Comparison of ENCODE assay signal across 8 mouse cellular contexts in genomic region chr11:120491317-120492023, GRCm38 (mm10). TPM values are rescaled to one million over a fixed set of nuclear protein-coding genes. Genes with fewer than 3 reads are reported as not detected.
A peak's percentile ranks its signal among the peaks of the same experiment; 100 is the strongest.
DNase-seq lines count a peak whose midpoint lies in the region; ATAC-seq and TF ChIP-seq lines count a peak whose summit lies in the region.

Slc25a10 (plus strand) TSS chr11:120491840.

- H3K4me2 ChIP-seq in forebrain, embryonic 14.5 days (ENCODE audit: low read length) = peak within 1 kb of the TSS; percentile 98
- peak within 1 kb of the TSS; percentile 98 for H3K4me2 ChIP-seq in liver, embryonic 15.5 days
- H3K4me2 ChIP-seq in neural tube, embryonic 12.5 days (replicated peaks) = peak within 1 kb of the TSS; percentile 99
- H3K4me2 ChIP-seq in stomach, postnatal 0 days (replicated peaks; ENCODE audit: low read depth) = peak within 1 kb of the TSS; percentile 91

- in situ Hi-C loops in ES-E14 (cut with MboI; ENCODE audit: low sequenced_read_pairs in 2 of 2, unreplicated experiment in 2 of 2) = no loop called here

- DNase-seq in ES-E14 (ENCODE audit: low read depth, low spot score) = peak; percentile 74
- peak; percentile 83 for DNase-seq in cerebellum, adult 11 months
- peak; percentile 93 for DNase-seq in forebrain, embryonic 14.5 days (ENCODE audit: low spot score)
- DNase-seq in heart, postnatal 10 days = peak; percentile 91 to 92
- peak; percentile 91 to 95 for DNase-seq in kidney, postnatal 4 days
- DNase-seq in stomach, postnatal 0 days (ENCODE audit: low spot score) = peak; percentile 95

- peaks cover 3 to 12% of the 10 kb centered on the region in 2 experiments; a peak in 1 of 4 replicates for H3K4me1 ChIP-seq in ES-E14 (ENCODE audit: control insufficient read depth in 2 of 2, insufficient read depth in 2 of 2, low read length in 2 of 2, poor library complexity in 1 of 2)
- peaks cover 18% of the 10 kb centered on the region for H3K4me1 ChIP-seq in forebrain, embryonic 14.5 days (ENCODE audit: control insufficient read depth, insufficient read depth, low read length)
- peaks cover 71% of the 10 kb centered on the region for H3K4me1 ChIP-seq in liver, embryonic 15.5 days (replicated peaks)
- H3K4me1 ChIP-seq in neural tube, embryonic 12.5 days = peaks cover 29% of the 10 kb centered on the region
- H3K4me1 ChIP-seq in stomach, postnatal 0 days (replicated peaks; ENCODE audit: control insufficient read depth, insufficient read depth) = peaks cover 14% of the 10 kb centered on the region

- intact Hi-C loops in heart, postnatal 10 days (cut with DNase I) = loop anchor here (2.0 to 5.0 kb wide), 3 partner anchors 19 to 121 kb away; partner anchors contain the start of gene Mcrip1

- H3K36me3 ChIP-seq in ES-E14 (ENCODE audit: control insufficient read depth, insufficient read depth, low read length, poor library complexity, severe bottlenecking) = peaks cover 44% of the 10 kb centered on the region
- peaks cover 60% of the 10 kb centered on the region for H3K36me3 ChIP-seq in forebrain, embryonic 14.5 days (ENCODE audit: control insufficient read depth, insufficient read depth, low read length)
- peaks cover 55% of the 10 kb centered on the region for H3K36me3 ChIP-seq in liver, embryonic 15.5 days (replicated peaks)
- H3K36me3 ChIP-seq in neural tube, embryonic 12.5 days = peaks cover 41% of the 10 kb centered on the region
- peaks cover 17% of the 10 kb centered on the region for H3K36me3 ChIP-seq in stomach, postnatal 0 days (ENCODE audit: control insufficient read depth, insufficient read depth, low read length)

- H3K27ac ChIP-seq in ES-E14 (ENCODE audit: insufficient read depth, low read depth, low read length, poor library complexity, severe bottlenecking) = peak within 1 kb of the TSS; percentile 22; the same call in 1 of the 2 replicates
- peak within 1 kb of the TSS; percentile 76 for H3K27ac ChIP-seq in forebrain, embryonic 14.5 days (ENCODE audit: low read depth, low read length)
- H3K27ac ChIP-seq in liver, embryonic 15.5 days (replicated peaks) = peak within 1 kb of the TSS; percentile 94
- H3K27ac ChIP-seq in neural tube, embryonic 12.5 days = peak within 1 kb of the TSS; percentile 68; the same call in 1 of the 2 replicates
- H3K27ac ChIP-seq in stomach, postnatal 0 days (replicated peaks) = peak within 1 kb of the TSS; percentile 92

- H3K27me3 ChIP-seq in forebrain, embryonic 14.5 days (replicated peaks; ENCODE audit: control insufficient read depth, insufficient read depth, low read length) = no peaks in the 10 kb centered on the region
- no peaks in the 10 kb centered on the region for H3K27me3 ChIP-seq in liver, embryonic 15.5 days
- no peaks in the 10 kb centered on the region for H3K27me3 ChIP-seq in neural tube, embryonic 12.5 days (replicated peaks)
- H3K27me3 ChIP-seq in stomach, postnatal 0 days (ENCODE audit: control insufficient read depth, insufficient read depth, low read length) = no peaks in the 10 kb centered on the region

- no peak for TF ChIP-seq EP300 in stomach, postnatal 0 days (optimal IDR thresholded peaks at IDR 0.05)

- peak; percentile 85 for ATAC-seq in forebrain, embryonic 14.5 days
- peak; percentile 83 for ATAC-seq in liver, embryonic 15.5 days (ENCODE audit: insufficient read depth)
- peak; percentile 92 for ATAC-seq in neural tube, embryonic 12.5 days (ENCODE audit: low FRiP score, low read depth)
- peak; percentile 83 for ATAC-seq in stomach, postnatal 0 days (ENCODE audit: low FRiP score, low TSS enrichment)

- H3K9me3 ChIP-seq in ES-E14 (ENCODE audit: control insufficient read depth, insufficient read depth, low read depth, low read length) = no peaks in the 10 kb centered on the region
- H3K9me3 ChIP-seq in forebrain, embryonic 14.5 days (replicated peaks; ENCODE audit: control insufficient read depth, low read length) = no peaks in the 10 kb centered on the region
- no peaks in the 10 kb centered on the region for H3K9me3 ChIP-seq in liver, embryonic 15.5 days (replicated peaks)
- H3K9me3 ChIP-seq in neural tube, embryonic 12.5 days = no peaks in the 10 kb centered on the region
- no peaks in the 10 kb centered on the region for H3K9me3 ChIP-seq in stomach, postnatal 0 days (ENCODE audit: control insufficient read depth, low read length)

- peak within 1 kb of the TSS; percentile 72 for H3K9ac ChIP-seq in ES-E14 (ENCODE audit: insufficient read depth, low read depth, low read length, poor library complexity, severe bottlenecking)
- peak within 1 kb of the TSS; percentile 80 for H3K9ac ChIP-seq in forebrain, embryonic 14.5 days (ENCODE audit: low read length)
- H3K9ac ChIP-seq in liver, embryonic 15.5 days = peak within 1 kb of the TSS; percentile 94
- peak within 1 kb of the TSS; percentile 85 for H3K9ac ChIP-seq in neural tube, embryonic 12.5 days
- peak within 1 kb of the TSS; percentile 82 for H3K9ac ChIP-seq in stomach, postnatal 0 days (ENCODE audit: low read length)

- TF ChIP-seq CTCF in stomach, postnatal 0 days (IDR thresholded peaks at IDR 0.05; ENCODE audit: low read depth) = no peak

- WGBS in forebrain, embryonic 14.5 days = 0% methylated on average over 35 of the region's 35 CpGs
- under 1% methylated on average over 35 of the region's 35 CpGs for WGBS in liver, embryonic 15.5 days (ENCODE audit: insufficient replicate concordance)
- WGBS in neural tube, embryonic 12.5 days = under 1% methylated on average over 35 of the region's 35 CpGs
- WGBS in stomach, postnatal 0 days = 2% methylated on average over 35 of the region's 35 CpGs

- peak within 1 kb of the TSS; percentile 72 to 84 for H3K4me3 ChIP-seq in ES-E14 (ENCODE audit: insufficient read depth in 1 of 2, low read depth in 1 of 2, low read length in 2 of 2, poor library complexity in 1 of 2, severe bottlenecking in 1 of 2)
- H3K4me3 ChIP-seq in forebrain, embryonic 14.5 days (ENCODE audit: low read depth, low read length) = peak within 1 kb of the TSS; percentile 95
- peak within 1 kb of the TSS; percentile 95 for H3K4me3 ChIP-seq in liver, embryonic 15.5 days (replicated peaks)
- peak within 1 kb of the TSS; percentile 93 for H3K4me3 ChIP-seq in neural tube, embryonic 12.5 days
- peak within 1 kb of the TSS; percentile 93 for H3K4me3 ChIP-seq in stomach, postnatal 0 days (ENCODE audit: low read depth, low read length)

TF ChIP-seq in ES-E14, 5 proteins besides CTCF, POLR2A, EP300 and RAD21:
- no peak for TF ChIP-seq ZC3H11A (IDR thresholded peaks at IDR 0.05; ENCODE audit: borderline replicate concordance, low read depth, low read length)
TF ChIP-seq in ES-E14: peak in this region for 0.

RNA-seq across cellular contexts. Expression of gene Slc25a10, which starts in this region (rescaled TPM):
- total RNA-seq in ES-E14 (2012; rRNA removed) = 30.2 and 35.0 TPM in 2 replicates
- 29.7 and 31.6 TPM in 2 replicates for polyA plus RNA-seq in forebrain, embryonic 14.5 days (2014; fragmentation: Nextera tagmentation; extraction: Ambion mirVana)
- total RNA-seq in heart, postnatal 10 days (2021) = 10 to 100 TPM; 24.8 to 25.0 TPM
- polyA plus RNA-seq in liver, embryonic 15.5 days (2015; fragmentation: Nextera tagmentation; extraction: Ambion mirVana) = 42.8 and 46.5 TPM in 2 replicates
- polyA plus RNA-seq in neural tube, embryonic 12.5 days (2016; fragmentation: Nextera tagmentation; extraction: Ambion mirVana) = 37.9 TPM in 2 replicates
- polyA plus RNA-seq in stomach, postnatal 0 days (2015; fragmentation: Nextera tagmentation; extraction: Ambion mirVana) = 86.1 and 94.0 TPM in 2 replicates

Comparison
In these comparisons a context has a peak if more than half of its experiments do, and no peak if none do; other contexts are left out.
1. Peak in every context shown above with its lines: DNase-seq, ATAC-seq, H3K4me3 ChIP-seq and H3K27ac ChIP-seq.
2. H3K27ac ChIP-seq: peak in every context shown above with its lines; median percentile 94 in liver, embryonic 15.5 days; 92 in stomach, postnatal 0 days; 76 in forebrain, embryonic 14.5 days; 68 in neural tube, embryonic 12.5 days; 22 in ES-E14.